Mouse (Mus musculus): Measurements from ENCODE around the gene Smpd2.

DNA sequence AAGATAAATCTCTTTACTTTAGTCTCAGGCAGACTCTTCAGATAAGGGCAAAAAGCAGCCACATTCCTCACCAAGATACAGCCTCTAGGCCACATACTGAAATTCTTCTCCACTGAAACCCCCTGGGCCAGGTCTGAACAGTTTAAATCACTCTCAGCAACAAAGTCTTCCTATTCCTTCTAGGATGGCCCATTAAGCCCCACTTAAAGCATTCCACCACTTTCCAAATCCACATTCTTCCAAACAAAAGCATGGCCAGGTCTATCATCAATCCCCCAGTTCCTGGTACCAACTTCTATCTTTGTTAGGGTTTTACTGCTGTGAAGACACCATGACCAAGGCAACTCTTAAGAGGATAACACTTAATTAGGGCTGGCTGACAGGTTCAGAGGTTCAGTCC is 17.6 kb downstream of the Smpd2 start:
- TF ChIP-seq CTCF (IDR thresholded peaks at IDR 0.05; ENCODE audit: low read depth): no peak
- no peak for TF ChIP-seq EP300 (optimal IDR thresholded peaks at IDR 0.05)
